Mouse (Mus musculus) kidney, adult 2 months (tissue): Measurements from ENCODE around the gene Tnfaip2.

Source experiments
- CTCF ChIP-seq: fragments of 200-500 bp; conservative IDR thresholded peaks from 2 replicates; pipeline ENCODE4 v1.5.1; 2011; ENCODE audit warnings: low read depth, mild to moderate bottlenecking, control low read depth, low read length, moderate library complexity, mixed read lengths; ENCODE audit not compliant: insufficient read depth, insufficient read length
- POLR2A ChIP-seq: fragments of 200-500 bp; IDR thresholded peaks from one replicate; pipeline ENCODE4 v1.6.1; 2011; ENCODE audit warnings: low read depth, low read length, control low read depth

- no peak for TF ChIP-seq CTCF
- no peak for TF ChIP-seq POLR2A
These were observed 1.9 kb downstream of the Tnfaip2 start for GRCm38 (mm10) chr12:111443921-111444831.
